Mouse (Mus musculus) lung, postnatal 0 days (tissue): ENCODE results near the gene St8sia4. TPM values are rescaled to one million over a fixed set of nuclear protein-coding genes. Genes with fewer than 3 reads are reported as not detected.

Experiments used
- ATAC-seq: fragments of 200-750 bp; cut with Nextera tagmentation; 2 replicates; pipeline ENCODE4 v1.8.0; 2017; ENCODE audit warnings: moderate library complexity
- DNase-seq: peaks from one replicate; pipeline ENCODE4 v3.0.0-alpha.2; 2016; ENCODE audit warnings: low spot score
- H3K27ac ChIP-seq: fragments of 300-500 bp; sonication (generic); 2 replicates; pipeline ENCODE4 v1.5.1; 2014; ENCODE audit warnings: antibody characterized with exemption, mild to moderate bottlenecking, low read length, mixed read lengths
- H3K27me3 ChIP-seq: fragments of 300-500 bp; sonication (generic); replicated peaks from 2 replicates; pipeline ENCODE4 v1.6.1; 2014; ENCODE audit warnings: low read length, mixed read lengths; ENCODE audit not compliant: insufficient read depth
- H3K36me3 ChIP-seq: fragments of 300-500 bp; sonication (generic); 2 replicates; pipeline ENCODE4 v1.6.1; 2014; ENCODE audit warnings: low read length, mixed read lengths; ENCODE audit not compliant: insufficient read depth
- H3K4me1 ChIP-seq: fragments of 300-500 bp; sonication (generic); 2 replicates; pipeline ENCODE4 v1.6.1; 2014; ENCODE audit warnings: antibody characterized with exemption, low read depth, low read length, mixed read lengths; ENCODE audit not compliant: insufficient read depth
- H3K4me2 ChIP-seq: fragments of 300-500 bp; sonication (generic); replicated peaks from 2 replicates; pipeline ENCODE4 v1.6.1; 2014; ENCODE audit warnings: low read depth, mild to moderate bottlenecking, low read length, moderate library complexity, mixed read lengths
- H3K4me3 ChIP-seq: fragments of 300-500 bp; sonication (generic); 2 replicates; pipeline ENCODE4 v1.5.1; 2014; ENCODE audit warnings: low read depth, low read length
- H3K9ac ChIP-seq: fragments of 300-500 bp; sonication (generic); replicated peaks from 2 replicates; pipeline ENCODE4 v1.6.1; 2014; ENCODE audit warnings: low read depth, mild to moderate bottlenecking
- H3K9me3 ChIP-seq: fragments of 300-500 bp; sonication (generic); 2 replicates; pipeline ENCODE4 v1.6.1; 2016; ENCODE audit warnings: low read length, mixed read lengths
- CTCF ChIP-seq: IDR thresholded peaks from 2 replicates; pipeline ENCODE4 v1.5.1; 2016; ENCODE audit warnings: antibody characterized with exemption, mild to moderate bottlenecking
- EP300 ChIP-seq: IDR thresholded peaks from 2 replicates; pipeline ENCODE4 v1.6.1; 2016; ENCODE audit warnings: antibody characterized with exemption, mild to moderate bottlenecking, control low read depth
- WGBS: fragments of 180-500 bp; shearing (Covaris S2); extraction: QIAGEN DNeasy Blood & Tissue Kit; methylation state at CpG from one replicate; pipeline ENCODE4 v1.1.7; 2014; 5-methylcytosine and 5-hydroxymethylcytosine counted together
- polyA plus RNA-seq: library from polyadenylated mRNA; unstranded; fragments of >200 nt; fragmentation: Nextera tagmentation; extraction: Ambion mirVana; gene quantifications from 2 replicates; pipeline ENCODE4 v1.2.1, GENCODE M21; 2015

The St8sia4 gene
- polyA plus RNA-seq, 1 experiment from 2014 or later, result 6.0 TPM

- Histone ChIP-seq H3K4me3 (peak overlapping the region; percentile 62), H3K4me1 (peaks cover 3% of the 10 kb centered on the region; the same call in 1 of the 2 replicates), H3K9ac (no peak overlapping the region), H3K4me2 (peak overlapping the region; percentile 62), H3K27ac (peak overlapping the region; percentile 20; the same call in 1 of the 2 replicates), H3K27me3 (no peaks in the 10 kb centered on the region), H3K9me3 (no peaks in the 10 kb centered on the region), H3K36me3 (no peaks in the 10 kb centered on the region)
- WGBS, result 0% methylated on average over 17 of the region's 17 CpGs
- ATAC-seq, result peak; percentile 33
- DNase-seq, result peak; percentile 74
- TF ChIP-seq EP300 (peak; percentile 65), CTCF (no peak)
Observed at GRCm38 (mm10) chr1:95665951-95666484, 1.4 kb downstream of the St8sia4 start.

- Histone ChIP-seq H3K27ac (no peak overlapping the region), H3K9ac (no peak overlapping the region), H3K4me1 (peaks cover 3% of the 10 kb centered on the region; the same call in 1 of the 2 replicates), H3K4me2 (peak overlapping the region; percentile 62), H3K27me3 (no peaks in the 10 kb centered on the region), H3K36me3 (no peaks in the 10 kb centered on the region), H3K9me3 (no peaks in the 10 kb centered on the region), H3K4me3 (peak overlapping the region; percentile 62)
- ATAC-seq (no peak), DNase-seq (peak; percentile 26)
- 11% methylated on average over 21 of the region's 22 CpGs for WGBS
- TF ChIP-seq CTCF (no peak), EP300 (no peak)
Observed at GRCm38 (mm10) chr1:95664969-95665702, 2.2 kb downstream of the St8sia4 start.

GRCm38 (mm10) chr1:95664321-95664825 is 3.0 kb downstream of the St8sia4 start:
- no peak overlapping the region for H3K27ac ChIP-seq
- H3K4me3 ChIP-seq, result no peak overlapping the region
- DNase-seq (peak; percentile 33), ATAC-seq (no peak)
- H3K36me3 ChIP-seq, result no peaks in the 10 kb centered on the region
- H3K4me2 ChIP-seq, result peak overlapping the region; percentile 62
- peaks cover 3% of the 10 kb centered on the region; the same call in 1 of the 2 replicates for H3K4me1 ChIP-seq
- H3K27me3 ChIP-seq, result no peaks in the 10 kb centered on the region
- no peaks in the 10 kb centered on the region for H3K9me3 ChIP-seq
- WGBS, result 23% methylated on average over 4 of the region's 4 CpGs
- no peak for TF ChIP-seq EP300
- peak; percentile 33 for TF ChIP-seq CTCF
- H3K9ac ChIP-seq, result no peak overlapping the region

GRCm38 (mm10) chr1:95657051-95657668 is 10.2 kb downstream of the St8sia4 start:
- Histone ChIP-seq H3K36me3 (no peaks in the 10 kb centered on the region), H3K4me1 (no peaks in the 10 kb centered on the region), H3K4me3 (no peak overlapping the region), H3K27ac (no peak overlapping the region), H3K9me3 (no peaks in the 10 kb centered on the region), H3K27me3 (no peaks in the 10 kb centered on the region), H3K4me2 (no peak overlapping the region), H3K9ac (no peak overlapping the region)
- DNase-seq (peak; percentile 86), ATAC-seq (peak; percentile 76)
- WGBS, result 46% methylated on average over 5 of the region's 5 CpGs
- peak; percentile 64; the same call in 1 of the 2 replicates for TF ChIP-seq EP300
- TF ChIP-seq CTCF, result no peak

- H3K4me1 ChIP-seq, result no peaks in the 10 kb centered on the region
- H3K4me3 ChIP-seq, result no peak overlapping the region
- no peak overlapping the region for H3K9ac ChIP-seq
- H3K4me2 ChIP-seq, result no peak overlapping the region
- no peaks in the 10 kb centered on the region for H3K9me3 ChIP-seq
- WGBS, result 80% methylated on average over 9 of the region's 9 CpGs
- ATAC-seq (no peak), DNase-seq (no peak)
- H3K27me3 ChIP-seq, result no peaks in the 10 kb centered on the region
- H3K27ac ChIP-seq, result no peak overlapping the region
- TF ChIP-seq EP300, result no peak
- TF ChIP-seq CTCF, result no peak
- H3K36me3 ChIP-seq, result no peaks in the 10 kb centered on the region
Observed at GRCm38 (mm10) chr1:95655564-95655963, 11.8 kb downstream of the St8sia4 start.

- H3K36me3 ChIP-seq, result no peaks in the 10 kb centered on the region
- 85% methylated on average over 8 of the region's 8 CpGs for WGBS
- no peak overlapping the region for H3K9ac ChIP-seq
- no peak for ATAC-seq
- no peaks in the 10 kb centered on the region for H3K27me3 ChIP-seq
- H3K9me3 ChIP-seq, result no peaks in the 10 kb centered on the region
- TF ChIP-seq EP300, result no peak
- TF ChIP-seq CTCF, result no peak
- H3K27ac ChIP-seq, result no peak overlapping the region
- H3K4me2 ChIP-seq, result no peak overlapping the region
- H3K4me3 ChIP-seq, result no peak overlapping the region
- no peaks in the 10 kb centered on the region for H3K4me1 ChIP-seq
- no peak for DNase-seq
Observed at GRCm38 (mm10) chr1:95653445-95653844, 13.9 kb downstream of the St8sia4 start.
